Mouse (Mus musculus) heart, adult 9 months (tissue): ENCODE measurements around the gene Stk40.
A peak's percentile ranks its signal among the peaks of the same experiment; 100 is the strongest.
"Not testable (repeated sequence)": the region's sequence is repeated elsewhere in the genome, so short reads cannot be mapped to it uniquely, and the experiment has no call there.

Experiments used
- DNase-seq, 2 experiments: peaks; one replicate each; pipeline ENCODE4 v3.0.0; 2022; ENCODE audit warnings: low spot score in 2 of 2

Stk40 gene

GRCm38 (mm10) chr4:126103590-126104068, at the start of gene Stk40:
TSS of gene Stk40 (plus strand) at chr4:126103957.
- peak; percentile 97 to 98 for DNase-seq

GRCm38 (mm10) chr4:126057207-126058133, 46.3 kb upstream of the Stk40 start:
- no peak for DNase-seq

GRCm38 (mm10) chr4:126058134-126058996, 45.4 kb upstream of the Stk40 start, which contains the start of gene Oscp1:
TSS of gene Oscp1 (plus strand) at chr4:126058565.
- peak; percentile 90 to 95 for DNase-seq

GRCm38 (mm10) chr4:126058997-126059362, 44.8 kb upstream of the Stk40 start:
- no peak for DNase-seq

GRCm38 (mm10) chr4:126062856-126063255, 40.9 kb upstream of the Stk40 start:
- no peak for DNase-seq

- DNase-seq = no peak
Observed at GRCm38 (mm10) chr4:126065241-126065640, 38.5 kb upstream of the Stk40 start.

GRCm38 (mm10) chr4:126067401-126068077, 36.2 kb upstream of the Stk40 start:
- peak in 1 of 2 experiments; percentile 53 for DNase-seq

- no peak for DNase-seq
Observed at GRCm38 (mm10) chr4:126068842-126069241, 34.9 kb upstream of the Stk40 start.

- no peak for DNase-seq
Observed at GRCm38 (mm10) chr4:126077833-126078232, 25.9 kb upstream of the Stk40 start.

- no peak for DNase-seq
Observed at GRCm38 (mm10) chr4:126079266-126079665, 24.5 kb upstream of the Stk40 start.

- no peak for DNase-seq
Observed at GRCm38 (mm10) chr4:126081601-126082000, 22.2 kb upstream of the Stk40 start.

- DNase-seq = no peak
Observed at GRCm38 (mm10) chr4:126083021-126083420, 20.7 kb upstream of the Stk40 start.

- no peak for DNase-seq
Observed at GRCm38 (mm10) chr4:126084382-126084781, 19.4 kb upstream of the Stk40 start.

GRCm38 (mm10) chr4:126085996-126086576, 17.7 kb upstream of the Stk40 start:
- peak; percentile 81 to 82 for DNase-seq

- DNase-seq = no peak
Observed at GRCm38 (mm10) chr4:126090101-126090847, 13.5 kb upstream of the Stk40 start.

GRCm38 (mm10) chr4:126090848-126091124, 13.0 kb upstream of the Stk40 start:
- DNase-seq = no peak

GRCm38 (mm10) chr4:126091873-126092272, 11.9 kb upstream of the Stk40 start:
- no peak for DNase-seq

- not testable (repeated sequence) for DNase-seq
Observed at GRCm38 (mm10) chr4:126095622-126096430, 7.9 kb upstream of the Stk40 start.

GRCm38 (mm10) chr4:126096464-126097111, 7.2 kb upstream of the Stk40 start, which contains the start of gene Lsm10:
TSS of gene Lsm10 (plus strand) at chr4:126096623.
- DNase-seq = peak; percentile 96 to 97
